Mouse (Mus musculus): ENCODE measurements around the gene Unkl.
A peak's percentile ranks its signal among the peaks of the same experiment; 100 is the strongest.
"Not testable (repeated sequence)": the region's sequence is repeated elsewhere in the genome, so short reads cannot be mapped to it uniquely, and the experiment has no call there.

Gene Unkl

DNA sequence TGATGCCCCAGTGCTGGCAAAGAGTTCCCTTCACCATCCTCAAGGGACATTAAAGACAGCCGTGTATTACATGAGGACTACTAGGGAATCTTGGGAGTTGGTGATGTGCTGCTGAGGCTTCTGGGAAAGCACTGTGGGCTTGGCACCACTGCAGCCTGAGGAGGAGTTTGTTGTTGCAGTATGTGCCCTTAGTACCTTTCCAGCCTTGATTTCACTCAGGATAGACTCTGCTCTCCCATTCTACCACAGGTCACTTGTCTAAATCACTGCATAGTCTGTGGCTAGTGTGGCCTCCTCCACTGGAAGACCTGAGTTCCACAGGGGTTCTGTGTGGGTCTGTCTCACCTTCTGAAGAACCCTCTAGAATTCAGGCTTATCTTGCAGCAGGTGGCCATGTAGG is 32.5 kb downstream of the Unkl start:
- no peak for DNase-seq

DNA sequence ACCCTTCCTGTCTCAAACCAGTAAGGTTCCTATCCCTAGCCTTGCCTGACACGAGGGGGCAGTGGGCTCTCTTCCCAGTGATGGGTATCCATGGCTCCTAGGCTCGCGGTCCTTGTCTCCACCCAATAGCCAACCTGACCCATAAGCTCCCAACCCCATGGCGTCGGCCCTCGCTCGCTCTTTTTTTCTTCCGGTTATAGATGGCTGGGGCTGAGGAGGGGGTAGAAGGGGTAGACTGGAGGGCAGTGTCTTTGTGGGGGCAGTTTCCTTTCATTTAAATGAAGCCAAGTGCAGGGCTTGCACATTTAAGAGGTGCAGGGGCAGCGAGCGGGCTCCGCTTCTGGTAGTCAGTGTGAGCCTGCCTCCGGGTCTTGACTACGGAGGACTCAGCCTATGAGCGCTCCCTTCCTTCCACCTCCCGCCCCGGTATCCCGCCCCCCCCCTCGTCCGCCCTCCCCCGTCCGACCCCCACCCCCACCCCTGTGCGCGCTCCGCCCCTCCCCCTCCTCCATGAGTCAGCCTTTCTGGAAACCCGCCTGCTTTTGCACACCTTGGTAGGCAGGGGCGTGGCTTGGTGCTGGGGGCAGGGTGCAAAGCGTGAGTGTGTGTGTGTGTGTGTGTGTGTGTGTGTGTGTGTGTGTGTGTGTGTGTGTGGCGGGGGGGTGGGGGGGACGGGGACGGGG is 33.8 kb downstream of the Unkl start:
- peak; percentile 71 for DNase-seq

DNA sequence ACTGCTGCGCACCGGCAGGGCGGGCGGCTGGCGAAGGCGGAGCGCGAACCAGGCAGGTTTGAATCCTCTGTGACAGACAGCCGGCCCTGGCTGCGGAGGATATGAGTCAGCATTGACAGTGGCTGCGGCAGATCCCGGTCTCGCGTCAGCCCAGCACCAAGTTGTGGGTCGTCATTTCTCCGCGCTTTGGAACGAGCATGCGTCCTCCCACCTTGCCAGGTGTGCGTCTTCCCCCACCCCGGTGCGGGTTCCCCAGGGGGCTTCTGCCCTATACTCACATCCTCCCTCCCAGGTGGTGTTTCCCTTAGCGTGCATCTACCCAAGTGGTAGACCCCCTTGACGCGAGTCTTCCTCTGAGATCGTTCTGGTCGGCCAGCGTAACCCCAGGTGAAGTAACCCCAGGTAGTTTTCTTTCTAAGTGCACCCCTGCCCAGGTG is 34.3 kb downstream of the Unkl start:
- peak; percentile 41 for DNase-seq

DNA sequence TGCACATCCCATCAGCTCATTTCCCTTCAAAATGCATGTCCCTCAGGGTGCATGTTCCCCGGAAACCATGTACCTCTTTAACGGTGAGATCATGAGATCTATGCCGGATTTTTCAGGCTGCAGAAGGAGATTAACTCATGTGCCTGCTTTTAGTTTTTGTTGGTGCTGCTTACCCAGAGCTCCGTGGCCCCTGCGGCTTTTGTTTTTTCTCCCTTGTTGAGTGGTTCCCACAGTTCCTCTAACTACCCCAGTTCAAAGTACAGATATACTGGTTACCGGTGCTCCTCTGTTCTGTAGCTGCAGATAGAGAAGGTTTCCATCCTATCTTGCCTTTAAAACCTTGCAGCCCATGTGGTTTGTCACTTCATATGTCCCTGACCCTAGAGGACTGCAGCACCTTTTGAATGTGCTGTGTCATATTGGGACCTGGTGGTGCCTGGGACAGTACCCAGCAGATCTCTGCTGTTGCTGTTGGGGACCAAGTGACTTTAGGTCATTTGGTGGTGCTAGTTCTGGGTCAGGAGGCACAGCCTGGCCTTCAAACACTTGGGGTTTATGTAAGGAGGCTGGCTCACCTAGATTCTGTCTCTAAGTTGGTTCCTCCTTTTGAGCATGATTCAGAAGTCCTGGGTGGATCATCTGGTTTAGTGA is 34.9 kb downstream of the Unkl start:
- DNase-seq = no peak

DNA sequence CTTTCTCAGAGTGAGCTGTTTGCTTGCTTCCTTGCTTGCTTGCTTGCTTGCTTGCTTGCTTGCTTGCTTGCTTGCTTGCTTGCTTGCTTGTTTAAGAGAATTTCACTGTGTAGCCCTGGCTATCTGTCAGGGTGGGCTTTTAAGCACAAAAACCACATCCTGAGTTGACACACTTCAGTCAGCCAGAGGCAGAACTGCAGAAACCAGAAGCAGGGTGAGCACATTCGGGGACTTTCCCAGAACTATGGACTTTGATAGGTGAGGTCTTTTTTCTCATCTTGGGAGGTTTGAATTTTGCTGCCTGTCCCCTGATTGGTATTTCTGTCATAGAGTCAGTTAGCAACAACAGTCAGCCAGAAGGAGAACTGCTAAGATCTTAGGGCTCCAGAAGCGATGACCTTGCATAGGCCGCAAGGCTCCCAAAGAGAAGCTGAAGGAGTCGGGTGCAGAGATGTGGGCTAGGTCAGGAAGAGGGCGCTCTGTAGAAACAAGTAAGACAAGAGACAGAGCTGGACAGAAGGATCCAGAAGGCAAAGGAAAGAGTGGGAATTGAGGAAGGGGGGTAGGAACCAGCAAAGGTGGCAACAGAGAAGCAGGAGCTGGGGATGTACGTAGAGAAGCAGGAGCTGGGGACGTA is 36.5 kb downstream of the Unkl start:
- DNase-seq = no peak

DNA sequence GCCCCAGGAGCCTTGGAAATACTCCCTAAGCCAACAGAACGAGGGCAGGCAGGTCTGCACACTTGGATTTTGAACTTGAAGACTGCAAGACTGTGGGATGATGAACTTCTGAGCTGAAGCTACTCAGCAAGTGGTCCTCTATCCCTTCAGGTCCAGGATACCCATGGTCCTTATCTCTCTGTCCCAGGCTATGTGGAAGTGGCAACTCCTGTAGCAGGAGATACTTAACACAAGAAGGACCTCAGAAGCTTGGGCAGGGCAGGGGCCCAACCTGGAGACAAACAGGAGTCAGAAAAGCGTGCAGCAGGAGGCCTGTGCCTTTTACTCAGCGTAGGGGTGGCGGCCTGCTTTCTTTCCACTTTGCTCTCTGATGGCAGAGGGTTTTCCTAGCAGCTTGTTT is 37.5 kb downstream of the Unkl start:
- no peak for DNase-seq

DNA sequence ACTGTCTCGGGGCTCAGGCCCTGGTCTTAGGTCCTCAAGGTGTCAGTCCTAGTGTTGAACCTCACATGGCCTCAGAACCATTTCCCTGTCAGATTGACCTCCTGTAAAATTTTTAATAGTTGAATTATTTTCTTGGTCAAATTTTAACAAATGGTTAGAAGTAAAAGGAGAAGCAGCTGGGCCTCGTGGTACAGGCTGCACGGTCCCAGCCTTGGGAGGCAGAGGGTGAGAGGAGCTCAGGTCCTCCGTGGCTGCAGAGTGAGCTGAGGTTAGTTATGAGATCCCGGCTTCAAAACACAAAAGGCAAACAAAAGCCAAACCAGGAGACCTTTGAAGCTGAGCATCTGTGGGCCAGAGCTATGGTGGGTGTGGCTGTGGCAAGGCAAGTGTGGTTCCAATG is 39.8 kb downstream of the Unkl start:
- no peak for DNase-seq

DNA sequence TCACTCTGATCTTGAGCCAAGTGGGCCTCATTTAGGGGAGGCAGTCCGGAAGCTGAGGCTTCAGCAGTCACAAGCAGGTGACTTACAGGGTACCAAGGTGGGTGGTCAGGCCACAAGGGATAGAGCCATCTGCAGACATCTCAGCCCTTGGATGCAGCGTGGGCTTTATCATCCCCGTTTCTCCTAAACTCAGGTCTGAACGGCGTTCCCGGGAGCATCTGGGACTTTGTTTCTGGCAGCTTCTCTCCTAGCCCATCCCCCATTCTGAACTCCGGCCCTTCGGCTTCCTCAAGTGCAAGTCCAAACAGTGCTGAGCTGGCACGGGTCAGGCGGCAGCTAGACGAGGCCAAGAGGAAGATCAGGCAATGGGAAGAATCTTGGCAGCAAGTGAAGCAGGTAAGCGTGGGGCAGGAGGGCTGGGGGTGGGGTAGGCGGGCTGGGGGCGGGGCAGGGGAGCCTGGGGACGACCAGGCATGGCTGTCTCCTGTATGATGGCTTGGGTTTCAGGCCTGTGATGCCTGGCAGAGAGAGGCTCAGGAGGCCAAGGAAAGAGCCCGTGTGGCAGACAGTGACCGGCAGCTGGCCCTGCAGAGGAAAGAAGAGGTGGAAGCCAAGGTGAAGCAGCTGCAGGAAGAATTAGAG is 41.9 kb downstream of the Unkl start:
- not testable (repeated sequence) for DNase-seq

DNA sequence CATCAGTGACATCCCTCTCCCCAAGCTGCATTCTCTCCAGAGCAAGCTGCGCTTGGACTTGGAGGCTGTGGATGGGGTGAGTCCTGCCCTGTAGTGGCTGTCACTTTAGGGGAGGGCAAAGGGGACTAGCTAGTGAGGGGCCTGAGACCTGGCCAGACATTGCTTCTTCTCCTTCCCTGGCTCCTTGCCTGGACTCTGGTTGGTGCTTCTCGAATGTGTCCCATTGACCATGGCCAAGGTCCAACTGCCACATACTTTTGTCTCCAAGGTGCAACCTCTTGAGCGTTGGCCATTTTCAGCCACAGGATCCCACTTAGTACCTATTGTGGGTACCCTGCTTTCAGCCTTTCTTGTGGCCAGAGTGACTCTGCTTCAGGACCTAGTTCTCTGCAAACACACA is 42.5 kb downstream of the Unkl start:
- DNase-seq = no peak

DNA sequence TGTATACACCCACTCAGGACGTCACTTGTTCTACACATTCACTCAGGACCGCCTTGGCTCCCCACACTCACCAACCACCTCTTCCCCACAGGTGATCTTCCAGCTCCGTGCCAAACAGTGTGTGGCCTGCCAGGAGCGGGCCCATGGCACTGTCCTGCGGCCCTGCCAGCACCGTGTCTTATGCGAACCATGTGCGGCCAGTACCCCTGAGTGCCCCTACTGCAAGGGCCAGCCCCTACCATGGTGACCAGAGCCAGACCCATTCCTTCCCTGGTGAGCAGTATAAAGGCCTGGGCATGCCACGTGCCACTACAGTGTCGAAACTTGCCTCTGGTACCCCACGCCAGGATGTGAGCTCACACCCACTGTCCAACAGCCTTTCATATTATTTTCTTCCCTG is 43.4 kb downstream of the Unkl start:
- not testable (repeated sequence) for DNase-seq

DNA sequence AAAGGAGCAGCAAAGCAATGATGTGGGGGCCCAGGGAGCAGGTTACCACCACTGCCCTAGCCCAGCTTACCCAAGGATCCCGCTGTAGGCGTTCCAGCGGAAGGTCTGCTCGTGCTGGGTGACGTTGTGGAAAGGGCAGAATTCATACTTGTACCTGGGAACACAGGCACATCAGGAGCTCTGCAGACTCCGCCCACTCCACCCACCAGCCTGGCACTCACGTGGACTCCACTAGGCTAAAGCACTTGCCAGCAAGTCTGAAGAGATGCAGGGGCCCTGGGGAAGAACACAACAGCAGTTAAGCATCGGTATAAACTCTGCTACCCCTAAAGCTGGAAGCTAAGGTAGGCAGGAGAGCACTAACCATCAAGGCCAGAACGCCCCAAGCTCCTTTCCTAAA is 47.4 kb downstream of the Unkl start:
- no peak for DNase-seq

DNA sequence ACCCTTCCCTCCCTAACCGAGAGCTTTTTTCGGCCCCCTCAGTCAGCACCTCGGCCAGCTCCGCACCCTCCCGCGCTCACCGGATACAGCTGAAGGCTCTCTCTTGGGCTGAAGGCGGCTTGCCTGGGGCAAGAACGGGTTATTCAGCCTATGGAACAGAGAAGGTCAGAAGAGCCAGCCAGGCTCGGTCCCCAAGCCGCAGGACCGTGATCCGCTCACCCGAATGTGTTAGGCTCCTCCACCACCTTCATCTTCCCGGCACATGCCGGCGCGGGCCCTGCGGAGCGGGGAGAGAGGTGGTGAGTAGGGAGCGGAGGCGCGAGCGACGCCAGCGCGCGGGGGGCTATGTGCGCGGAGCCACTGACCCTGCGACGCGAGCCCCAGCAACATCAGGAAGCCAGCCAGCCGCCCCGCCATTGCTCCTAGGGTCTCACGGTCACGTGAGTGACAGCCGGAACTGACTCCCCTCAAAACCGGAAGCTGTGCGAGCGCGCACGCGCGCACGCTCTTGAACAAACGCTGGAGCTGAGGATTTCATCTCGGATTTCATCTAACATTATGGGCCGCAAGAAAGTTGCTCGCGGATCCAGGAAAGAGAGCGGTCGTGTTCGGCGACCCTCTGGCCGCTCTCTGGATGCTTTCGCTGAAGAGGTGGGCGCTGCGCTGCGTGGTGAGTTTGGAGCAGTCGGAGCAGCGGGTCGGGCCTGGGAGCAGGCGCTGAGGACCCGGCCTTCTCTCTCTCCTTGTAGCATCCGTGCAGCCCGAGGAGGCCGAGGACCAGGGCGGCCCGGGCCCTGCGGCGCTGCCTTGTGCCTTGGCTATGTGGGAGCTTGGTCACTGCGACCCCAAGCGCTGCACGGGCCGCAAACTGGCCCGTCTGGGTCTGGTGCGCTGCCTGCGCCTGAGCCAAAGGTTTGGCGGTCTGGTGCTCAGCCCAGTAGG is 51.8 kb downstream of the Unkl start, which contains the start of the genes Gnptg and Tsr3:
Gnptg (minus strand) TSS at position 430 of the 942 bp plus-strand sequence.
Tsr3 (plus strand) TSS at position 476 of the 942 bp plus-strand sequence.
- peak; percentile 79 for DNase-seq

DNA sequence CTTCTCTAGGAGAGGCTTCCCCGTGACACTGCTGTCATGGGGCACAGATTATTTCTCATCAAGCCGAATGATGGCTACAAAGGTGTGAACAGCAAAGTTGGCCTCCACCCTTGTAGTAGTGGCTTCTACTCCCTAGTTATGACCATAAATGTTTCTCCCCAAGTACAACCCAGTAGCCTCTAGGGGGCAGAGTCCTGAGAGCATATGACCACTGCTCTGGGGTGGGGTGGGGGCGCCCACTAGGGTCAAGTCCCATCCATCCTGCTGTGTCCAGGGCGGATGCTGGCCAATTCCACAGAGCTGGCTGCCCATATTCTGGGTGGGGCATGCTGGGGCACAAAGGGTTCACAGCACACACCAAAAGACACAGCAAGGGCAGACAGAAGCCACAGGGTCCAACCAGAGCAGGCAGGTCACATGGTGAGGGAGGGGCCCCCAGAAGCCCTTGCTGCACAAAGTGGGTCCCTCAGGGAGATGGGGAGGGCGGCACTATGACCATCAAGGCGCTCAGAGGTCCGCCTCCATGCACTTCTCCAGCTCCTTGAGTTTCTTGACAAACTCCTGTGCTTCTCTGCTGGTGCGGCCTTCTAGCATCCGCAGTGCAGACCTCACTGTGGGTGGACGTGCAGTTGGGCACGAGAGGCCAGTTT is 55.1 kb downstream of the Unkl start:
- no peak for DNase-seq

DNA sequence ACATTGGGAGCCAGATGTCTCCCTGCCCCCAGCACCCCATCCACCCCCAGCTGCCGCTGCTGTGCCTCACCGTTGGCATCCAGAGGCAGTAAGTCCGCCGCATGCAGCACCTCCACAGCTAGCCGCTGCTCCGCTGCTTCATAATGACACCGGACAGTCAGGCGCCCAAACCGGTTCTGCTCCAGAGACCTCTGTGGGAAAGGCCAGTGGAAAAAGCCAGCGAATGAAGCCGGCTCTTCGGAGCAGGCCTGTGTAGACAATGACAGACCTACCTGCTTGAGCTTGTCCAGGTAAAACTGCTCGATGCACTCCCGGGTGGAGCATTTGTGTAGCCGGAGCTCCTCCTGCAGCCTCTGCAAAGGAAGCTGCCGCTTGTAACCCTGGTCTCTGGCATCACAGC is 56.0 kb downstream of the Unkl start:
- DNase-seq = no peak

DNA sequence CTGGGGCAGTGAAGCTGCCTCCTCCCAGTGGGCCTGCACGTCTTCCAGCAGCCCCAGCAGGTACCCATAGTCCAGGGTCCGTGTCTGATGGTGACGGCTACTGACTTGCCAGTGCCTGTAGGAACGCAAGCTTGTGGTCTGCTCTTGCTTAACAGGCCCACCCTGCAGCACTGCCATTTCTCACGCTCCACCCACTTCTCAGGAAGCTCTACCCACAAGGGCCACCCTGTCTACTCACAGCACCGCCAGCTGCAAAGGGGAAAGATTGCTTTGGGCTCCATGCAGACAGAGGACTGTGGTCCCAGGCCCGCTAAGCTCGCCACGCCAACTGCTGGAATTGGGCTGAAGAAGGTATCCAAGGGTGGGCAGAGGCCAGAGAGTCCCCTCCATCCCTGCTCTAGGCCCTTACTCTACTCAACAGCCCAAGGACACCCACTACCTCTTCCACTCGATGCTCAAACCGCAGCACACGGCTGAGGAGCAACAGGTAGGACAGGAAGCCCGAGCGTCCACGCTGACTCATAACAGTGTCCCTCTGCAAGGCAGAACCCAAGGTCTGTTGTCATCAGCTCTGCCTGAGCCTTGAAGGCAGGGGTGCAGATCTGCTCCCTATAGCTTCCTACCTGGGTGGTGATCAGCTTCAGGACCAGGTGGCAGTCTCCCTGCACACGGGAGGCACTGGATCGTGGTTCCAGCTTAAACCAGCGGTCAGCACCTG is 60.0 kb downstream of the Unkl start:
- no peak for DNase-seq

DNA sequence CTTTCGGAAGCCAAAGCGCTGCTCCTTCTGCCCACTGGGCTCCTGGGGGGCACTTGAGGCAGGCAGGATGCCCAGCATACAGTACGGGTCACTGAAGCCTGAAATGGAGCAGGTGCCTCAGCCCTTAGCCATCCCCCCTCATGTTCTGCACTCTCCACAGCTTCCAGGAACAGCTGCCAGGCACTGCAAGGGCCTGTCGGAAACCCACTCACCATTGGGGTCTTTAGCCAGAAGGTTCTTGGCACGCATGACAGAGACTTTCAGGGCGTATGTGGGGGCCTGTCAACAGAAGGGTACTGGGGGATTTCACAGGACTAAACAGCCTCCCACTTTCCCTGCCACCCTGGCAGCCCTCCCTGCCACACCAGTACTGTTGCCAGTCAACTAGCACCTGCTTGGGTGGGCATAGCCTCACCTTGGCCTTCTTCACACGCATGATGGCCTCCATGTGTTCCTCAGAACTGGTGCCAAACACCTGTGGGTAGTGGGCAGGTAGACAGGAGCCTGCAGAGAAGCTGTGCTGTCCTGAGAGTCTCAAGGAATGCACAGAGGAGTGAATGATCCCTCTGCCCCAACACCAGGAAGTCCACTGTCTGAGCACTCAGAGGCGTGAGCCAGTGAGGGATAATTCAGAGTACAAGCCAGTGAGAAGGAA is 62.1 kb downstream of the Unkl start:
- no peak for DNase-seq

DNA sequence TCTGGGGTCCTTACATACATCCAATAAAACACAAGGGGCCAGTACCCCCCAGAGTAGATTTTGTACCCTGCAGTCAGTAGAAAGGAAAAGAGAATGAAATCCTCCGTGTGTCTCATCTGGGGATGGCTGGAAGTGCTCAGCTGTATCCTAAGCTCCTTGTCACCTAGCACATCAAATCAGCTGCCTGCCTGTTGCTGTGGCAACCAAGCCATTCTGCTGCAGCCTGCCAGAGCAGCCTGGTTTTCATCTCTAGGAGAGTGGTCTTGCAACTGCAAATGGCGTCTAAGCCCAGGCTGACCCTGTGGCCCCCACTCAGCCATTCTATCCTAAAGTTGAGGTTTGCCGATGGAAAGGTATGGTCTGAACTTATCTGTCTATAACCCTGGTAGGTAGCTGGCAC is 64.4 kb downstream of the Unkl start:
- no peak for DNase-seq

DNA sequence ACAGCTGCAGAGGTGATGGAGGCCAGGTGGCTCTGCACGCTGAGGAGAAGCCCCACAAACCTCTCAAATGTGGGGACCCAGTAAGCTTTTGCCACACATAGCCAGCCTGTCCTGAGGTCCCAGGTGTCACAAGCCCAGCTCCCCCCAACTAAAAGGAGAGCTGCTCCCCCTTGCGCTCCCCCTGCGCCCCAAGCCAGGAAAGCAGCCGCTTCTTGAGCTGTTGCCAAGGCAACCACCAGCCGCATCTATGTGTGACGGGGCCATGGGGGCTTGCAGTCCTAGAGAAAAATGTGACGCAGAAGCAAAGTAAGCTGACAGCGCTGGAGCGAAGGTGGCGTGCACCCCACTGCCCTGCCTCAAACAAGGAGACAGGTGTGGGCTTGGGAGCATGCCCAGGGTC is 65.6 kb downstream of the Unkl start:
- peak; percentile 60 for DNase-seq

DNA sequence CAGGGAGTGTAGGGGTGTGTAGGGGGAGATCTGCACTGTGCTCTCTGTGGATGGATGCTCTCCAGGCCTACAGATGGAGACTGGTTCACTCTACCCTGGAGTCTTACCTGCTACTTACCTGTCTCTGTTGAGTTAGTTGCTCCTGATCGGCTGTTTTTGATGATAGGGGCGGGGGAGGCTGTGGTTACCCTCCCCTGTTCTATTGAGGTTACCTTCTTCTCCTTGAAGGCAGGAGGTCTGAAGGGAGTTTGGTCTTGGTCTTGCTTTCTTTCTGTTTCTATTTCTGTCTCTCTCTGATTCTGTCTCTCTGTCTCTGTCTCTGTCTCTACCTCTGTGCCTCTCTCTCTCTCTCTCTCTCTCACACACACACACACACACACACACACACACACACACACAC is 66.9 kb downstream of the Unkl start:
- DNase-seq = no peak

DNA sequence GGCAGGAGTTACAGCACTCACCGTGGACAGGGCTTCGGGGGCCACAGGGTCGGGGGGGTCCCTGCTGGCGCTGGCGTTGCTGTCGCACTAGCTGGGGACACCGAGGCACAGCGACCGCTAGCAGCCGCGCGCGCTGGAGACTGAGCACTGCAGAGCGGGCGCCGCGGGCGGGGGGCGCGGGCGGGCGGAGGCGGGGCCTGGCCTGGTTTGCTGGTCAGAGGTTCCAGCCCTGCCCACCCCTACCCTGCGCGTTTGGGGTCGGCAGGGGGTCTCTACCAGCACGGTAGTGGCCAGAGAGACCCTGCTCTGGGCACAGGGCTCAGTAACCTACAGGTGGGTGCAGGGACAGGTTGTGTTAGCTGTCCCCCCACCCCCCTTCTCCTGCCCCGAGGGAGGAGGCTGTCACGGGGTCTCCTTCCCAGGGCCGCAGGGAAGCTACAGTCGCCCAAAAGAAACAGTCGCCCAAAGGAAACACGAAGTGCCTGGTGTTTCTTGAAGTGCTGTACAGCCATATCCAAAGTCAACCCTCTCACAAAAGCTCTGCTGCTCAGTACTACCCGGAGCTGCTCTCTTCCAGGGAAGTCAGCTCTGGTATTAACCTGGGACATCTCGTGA is 68.0 kb downstream of the Unkl start, which contains the start of gene Baiap3:
Baiap3 (minus strand) TSS at position 225 of the 615 bp plus-strand sequence.
- no peak for DNase-seq

All from right cerebral cortex, postnatal 14 days (tissue).